Mouse (Mus musculus) retina, embryonic 14.5 days (tissue): ENCODE data around the gene Apba1.

ENCODE experiments used
- DNase-seq: peaks from one replicate; pipeline ENCODE4 v3.0.0-alpha.2; 2015; ENCODE audit warnings: low spot score

Apba1 gene

GRCm38 (mm10) chr19:23874502-23874901 is 115.8 kb downstream of the Apba1 start:
- no peak for DNase-seq

- DNase-seq, result no peak
Measured at GRCm38 (mm10) chr19:23875819-23876218, 117.1 kb downstream of the Apba1 start.

GRCm38 (mm10) chr19:23879862-23880261 is 121.2 kb downstream of the Apba1 start:
- no peak for DNase-seq

- no peak for DNase-seq
Measured at GRCm38 (mm10) chr19:23886169-23886568, 127.5 kb downstream of the Apba1 start.

- DNase-seq, result no peak
Measured at GRCm38 (mm10) chr19:23891421-23891820, 132.7 kb downstream of the Apba1 start.

- no peak for DNase-seq
Measured at GRCm38 (mm10) chr19:23892633-23893032, 133.9 kb downstream of the Apba1 start.

- DNase-seq, result peak; percentile 80
Measured at GRCm38 (mm10) chr19:23893093-23893889, 134.6 kb downstream of the Apba1 start.

- peak; percentile 27 for DNase-seq
Measured at GRCm38 (mm10) chr19:23893946-23894345, 135.3 kb downstream of the Apba1 start.

- DNase-seq, result no peak
Measured at GRCm38 (mm10) chr19:23894822-23895221, 136.1 kb downstream of the Apba1 start.

GRCm38 (mm10) chr19:23896915-23897314 is 138.2 kb downstream of the Apba1 start:
- no peak for DNase-seq

GRCm38 (mm10) chr19:23898501-23898900 is 139.8 kb downstream of the Apba1 start:
- DNase-seq, result peak; percentile 71

- peak; percentile 58 for DNase-seq
Measured at GRCm38 (mm10) chr19:23901177-23901576, 142.5 kb downstream of the Apba1 start.

GRCm38 (mm10) chr19:23901768-23902167 is 143.1 kb downstream of the Apba1 start:
- no peak for DNase-seq

- no peak for DNase-seq
Measured at GRCm38 (mm10) chr19:23903066-23903465, 144.4 kb downstream of the Apba1 start.

- DNase-seq, result no peak
Measured at GRCm38 (mm10) chr19:23904922-23905321, 146.2 kb downstream of the Apba1 start.

- DNase-seq, result no peak
Measured at GRCm38 (mm10) chr19:23905772-23906171, 147.1 kb downstream of the Apba1 start.

- no peak for DNase-seq
Measured at GRCm38 (mm10) chr19:23910345-23910744, 151.7 kb downstream of the Apba1 start.

- DNase-seq, result no peak
Measured at GRCm38 (mm10) chr19:23919384-23920219, 160.9 kb downstream of the Apba1 start.

GRCm38 (mm10) chr19:23920220-23920544 is 161.5 kb downstream of the Apba1 start:
- DNase-seq, result no peak

GRCm38 (mm10) chr19:23922601-23923000 is 163.9 kb downstream of the Apba1 start:
- DNase-seq, result no peak

GRCm38 (mm10) chr19:23924057-23924456 is 165.4 kb downstream of the Apba1 start:
- DNase-seq, result no peak

GRCm38 (mm10) chr19:23924791-23925190 is 166.1 kb downstream of the Apba1 start:
- DNase-seq, result peak; percentile 20

- no peak for DNase-seq
Measured at GRCm38 (mm10) chr19:23925541-23925940, 166.9 kb downstream of the Apba1 start.
